Mouse (Mus musculus) lung, adult 2 months (tissue): ENCODE results near the gene Slc38a3.

ENCODE experiments used
- CTCF ChIP-seq: fragments of 200-500 bp; IDR thresholded peaks from 2 replicates; pipeline ENCODE4 v1.5.1; 2011; ENCODE audit warnings: mild to moderate bottlenecking, low read length, control low read depth; ENCODE audit not compliant: insufficient read depth
- POLR2A ChIP-seq: fragments of 200-500 bp; IDR thresholded peaks from 2 replicates; pipeline ENCODE4 v1.6.1; 2011; ENCODE audit warnings: low read depth, mild to moderate bottlenecking, control low read depth, low read length, borderline replicate concordance; ENCODE audit errors: extremely low read depth

DNA sequence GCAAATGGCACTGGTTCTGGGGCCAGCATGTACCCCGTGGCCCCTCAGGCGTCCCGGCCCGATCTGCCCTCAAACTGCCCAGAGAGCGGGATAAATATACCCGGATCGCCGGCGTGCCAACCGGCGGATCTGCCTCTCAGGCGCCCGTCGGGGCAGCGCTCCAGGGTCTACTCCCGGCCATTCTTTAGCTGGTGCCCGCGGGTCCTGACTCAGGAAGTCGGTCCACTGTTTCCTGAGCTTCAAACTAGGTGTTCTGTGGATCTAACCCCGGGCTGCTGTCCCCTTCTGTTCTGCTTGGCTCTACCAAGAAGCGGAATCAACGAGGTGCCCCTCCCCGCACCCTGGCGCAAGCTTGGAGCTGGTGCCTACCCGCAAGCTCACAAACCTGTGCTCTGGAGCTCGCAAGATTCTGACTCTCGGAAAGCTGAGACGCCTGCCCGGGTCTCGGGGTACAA, 2.6 kb downstream of the Slc38a3 start:
- TF ChIP-seq CTCF: no peak
- TF ChIP-seq POLR2A: no peak
